Mouse (Mus musculus): ENCODE data around the gene Stag3. TPM values are rescaled to one million over a fixed set of nuclear protein-coding genes. Genes with fewer than 3 reads are reported as not detected.

Gene Stag3
- polyA plus RNA-seq, 1 experiment from 2014 or later = 6.7 TPM

- H3K9me3 ChIP-seq (replicated peaks) = no peaks in the 10 kb centered on the region
- H3K27me3 ChIP-seq (ENCODE audit: low read depth, poor library complexity, severe bottlenecking) = no peaks in the 10 kb centered on the region
- no peak overlapping the region for H3K4me3 ChIP-seq
- H3K4me1 ChIP-seq = peaks cover 31% of the 10 kb centered on the region
- H3K27ac ChIP-seq = no peak overlapping the region
- 63% methylated on average over 7 of the region's 7 CpGs for WGBS
- H3K36me3 ChIP-seq = peaks cover 52% of the 10 kb centered on the region
- DNase-seq (ENCODE audit: low spot score) = no peak
Observed at GRCm38 (mm10) chr5:138258993-138259392, 21.0 kb upstream of the Stag3 start.

GRCm38 (mm10) chr5:138260051-138260450, 20.0 kb upstream of the Stag3 start:
- H3K36me3 ChIP-seq = peaks cover 52% of the 10 kb centered on the region
- no peak for DNase-seq (ENCODE audit: low spot score)
- H3K27ac ChIP-seq = no peak overlapping the region
- WGBS = 84% methylated on average over 10 of the region's 10 CpGs
- no peaks in the 10 kb centered on the region for H3K27me3 ChIP-seq (ENCODE audit: low read depth, poor library complexity, severe bottlenecking)
- H3K4me1 ChIP-seq = peaks cover 36% of the 10 kb centered on the region
- H3K4me3 ChIP-seq = no peak overlapping the region
- H3K9me3 ChIP-seq (replicated peaks) = no peaks in the 10 kb centered on the region

GRCm38 (mm10) chr5:138260834-138261233, 19.2 kb upstream of the Stag3 start:
- Histone ChIP-seq H3K27me3 (ENCODE audit: low read depth, poor library complexity, severe bottlenecking) (no peaks in the 10 kb centered on the region), H3K36me3 (peaks cover 58% of the 10 kb centered on the region), H3K9me3 (replicated peaks) (no peaks in the 10 kb centered on the region), H3K4me1 (peaks cover 33% of the 10 kb centered on the region), H3K27ac (no peak overlapping the region), H3K4me3 (no peak overlapping the region)
- 94% methylated on average over 11 of the region's 11 CpGs for WGBS
- no peak for DNase-seq (ENCODE audit: low spot score)

GRCm38 (mm10) chr5:138262001-138262400, 18.0 kb upstream of the Stag3 start:
- no peaks in the 10 kb centered on the region for H3K27me3 ChIP-seq (ENCODE audit: low read depth, poor library complexity, severe bottlenecking)
- no peak overlapping the region for H3K27ac ChIP-seq
- DNase-seq (ENCODE audit: low spot score) = no peak
- H3K4me1 ChIP-seq = peaks cover 25% of the 10 kb centered on the region
- WGBS = 79% methylated on average over 4 of the region's 4 CpGs
- no peaks in the 10 kb centered on the region for H3K9me3 ChIP-seq (replicated peaks)
- H3K4me3 ChIP-seq = peak overlapping the region; percentile 74; the same call in 1 of the 2 replicates
- peaks cover 67% of the 10 kb centered on the region for H3K36me3 ChIP-seq

GRCm38 (mm10) chr5:138262582-138263240, 17.3 kb upstream of the Stag3 start:
- Histone ChIP-seq H3K9me3 (replicated peaks) (no peaks in the 10 kb centered on the region), H3K27ac (peak overlapping the region; percentile 93), H3K4me3 (peak overlapping the region; percentile 74), H3K27me3 (ENCODE audit: low read depth, poor library complexity, severe bottlenecking) (no peaks in the 10 kb centered on the region), H3K4me1 (peaks cover 25% of the 10 kb centered on the region), H3K36me3 (peaks cover 65% of the 10 kb centered on the region)
- DNase-seq (ENCODE audit: low spot score) = no peak
- WGBS = 75% methylated on average over 18 of the region's 18 CpGs

GRCm38 (mm10) chr5:138263260-138264206, 16.5 kb upstream of the Stag3 start, which contains the start of gene BC037034:
BC037034 (minus strand) TSS chr5:138264033.
- H3K4me1 ChIP-seq = peaks cover 25% of the 10 kb centered on the region
- WGBS = under 1% methylated on average over 68 of the region's 71 CpGs
- H3K27me3 ChIP-seq (ENCODE audit: low read depth, poor library complexity, severe bottlenecking) = no peaks in the 10 kb centered on the region
- H3K36me3 ChIP-seq = peaks cover 57% of the 10 kb centered on the region
- H3K4me3 ChIP-seq = peak within 1 kb of the TSS; percentile 74
- peak; percentile 94 for DNase-seq (ENCODE audit: low spot score)
- H3K9me3 ChIP-seq (replicated peaks) = no peaks in the 10 kb centered on the region
- peak within 1 kb of the TSS; percentile 93 for H3K27ac ChIP-seq

GRCm38 (mm10) chr5:138264207-138264578, 15.8 kb upstream of the Stag3 start:
- peaks cover 50% of the 10 kb centered on the region for H3K36me3 ChIP-seq
- no peaks in the 10 kb centered on the region for H3K27me3 ChIP-seq (ENCODE audit: low read depth, poor library complexity, severe bottlenecking)
- H3K4me1 ChIP-seq = peaks cover 25% of the 10 kb centered on the region
- peak overlapping the region; percentile 93 for H3K27ac ChIP-seq
- H3K9me3 ChIP-seq (replicated peaks) = no peaks in the 10 kb centered on the region
- DNase-seq (ENCODE audit: low spot score) = no peak
- H3K4me3 ChIP-seq = peak overlapping the region; percentile 74
- WGBS = 17% methylated on average over 6 of the region's 6 CpGs

DNA sequence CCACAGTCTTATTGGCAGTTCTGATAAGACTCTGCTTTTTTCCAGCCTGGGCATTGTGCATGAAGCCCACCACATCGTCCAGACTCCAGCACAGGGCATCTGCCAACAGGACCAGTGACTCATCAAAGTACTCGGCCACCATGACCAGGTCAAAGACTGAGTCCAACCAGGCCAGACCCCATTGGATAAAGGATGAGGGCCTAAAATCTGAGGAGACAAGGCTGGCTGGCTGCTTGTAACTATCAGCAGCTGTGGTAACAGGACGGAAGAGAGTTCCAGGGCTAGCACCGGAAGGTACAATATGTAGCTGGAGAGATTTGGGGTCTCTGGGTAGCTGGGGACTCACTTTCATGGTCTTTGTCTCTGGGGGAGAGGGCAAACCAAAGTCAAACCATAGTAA, 14.3 kb upstream of the Stag3 start:
- Histone ChIP-seq H3K4me1 (peaks cover 25% of the 10 kb centered on the region), H3K9me3 (replicated peaks) (no peaks in the 10 kb centered on the region), H3K36me3 (peaks cover 35% of the 10 kb centered on the region), H3K27me3 (ENCODE audit: low read depth, poor library complexity, severe bottlenecking) (no peaks in the 10 kb centered on the region), H3K4me3 (no peak overlapping the region), H3K27ac (no peak overlapping the region)
- no peak for DNase-seq (ENCODE audit: low spot score)
- 98% methylated on average over 4 of the region's 4 CpGs for WGBS

GRCm38 (mm10) chr5:138267114-138267513, 12.9 kb upstream of the Stag3 start:
- peaks cover 32% of the 10 kb centered on the region for H3K4me1 ChIP-seq
- H3K4me3 ChIP-seq = no peak overlapping the region
- no peaks in the 10 kb centered on the region for H3K9me3 ChIP-seq (replicated peaks)
- H3K36me3 ChIP-seq = peaks cover 21% of the 10 kb centered on the region
- no peak overlapping the region for H3K27ac ChIP-seq
- whole genome bisulfite sequencing = 88% methylated on average over 3 of the region's 3 CpGs
- DNase-seq (ENCODE audit: low spot score) = no peak
- H3K27me3 ChIP-seq (ENCODE audit: low read depth, poor library complexity, severe bottlenecking) = 0 out of 2 replicates have a peak, but pooled peaks cover 4% of the 10 kb centered on the region

DNA sequence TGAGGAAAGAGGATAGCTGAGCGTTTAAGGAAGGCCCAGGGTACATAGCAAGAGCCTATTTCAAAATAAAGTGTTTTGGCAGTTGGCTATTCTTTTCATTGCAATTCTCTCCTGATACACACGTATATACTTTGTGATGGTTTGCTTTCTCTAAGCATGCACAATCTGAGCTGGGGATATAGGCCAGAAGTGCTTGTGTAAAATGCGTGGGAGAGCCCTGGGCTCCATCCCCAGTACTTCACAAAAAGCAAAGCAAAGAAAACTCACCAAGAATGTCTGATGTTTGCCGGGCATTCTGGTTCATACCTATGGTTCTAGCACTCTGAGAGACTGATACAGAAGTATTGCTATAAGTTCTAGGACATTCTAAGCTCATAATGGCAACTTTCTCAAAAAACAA, 11.1 kb upstream of the Stag3 start:
- peaks cover 31% of the 10 kb centered on the region for H3K4me1 ChIP-seq
- no peak for DNase-seq (ENCODE audit: low spot score)
- peaks cover 21% of the 10 kb centered on the region for H3K36me3 ChIP-seq
- 84% methylated on average over 4 of the region's 4 CpGs for WGBS
- H3K27me3 ChIP-seq (ENCODE audit: low read depth, poor library complexity, severe bottlenecking) = peaks cover 4% of the 10 kb centered on the region; the same call in 1 of the 2 replicates
- H3K9me3 ChIP-seq (replicated peaks) = no peaks in the 10 kb centered on the region
- no peak overlapping the region for H3K27ac ChIP-seq
- H3K4me3 ChIP-seq = no peak overlapping the region

- H3K36me3 ChIP-seq = peaks cover 34% of the 10 kb centered on the region
- DNase-seq (ENCODE audit: low spot score) = no peak
- no peak overlapping the region for H3K4me3 ChIP-seq
- peaks cover 4% of the 10 kb centered on the region; the same call in 1 of the 2 replicates for H3K27me3 ChIP-seq (ENCODE audit: low read depth, poor library complexity, severe bottlenecking)
- no peak overlapping the region for H3K27ac ChIP-seq
- no peaks in the 10 kb centered on the region for H3K9me3 ChIP-seq (replicated peaks)
- peaks cover 38% of the 10 kb centered on the region for H3K4me1 ChIP-seq
- WGBS = 51% methylated on average over 3 of the region's 3 CpGs
Observed at GRCm38 (mm10) chr5:138271232-138271631, 8.8 kb upstream of the Stag3 start.

DNA sequence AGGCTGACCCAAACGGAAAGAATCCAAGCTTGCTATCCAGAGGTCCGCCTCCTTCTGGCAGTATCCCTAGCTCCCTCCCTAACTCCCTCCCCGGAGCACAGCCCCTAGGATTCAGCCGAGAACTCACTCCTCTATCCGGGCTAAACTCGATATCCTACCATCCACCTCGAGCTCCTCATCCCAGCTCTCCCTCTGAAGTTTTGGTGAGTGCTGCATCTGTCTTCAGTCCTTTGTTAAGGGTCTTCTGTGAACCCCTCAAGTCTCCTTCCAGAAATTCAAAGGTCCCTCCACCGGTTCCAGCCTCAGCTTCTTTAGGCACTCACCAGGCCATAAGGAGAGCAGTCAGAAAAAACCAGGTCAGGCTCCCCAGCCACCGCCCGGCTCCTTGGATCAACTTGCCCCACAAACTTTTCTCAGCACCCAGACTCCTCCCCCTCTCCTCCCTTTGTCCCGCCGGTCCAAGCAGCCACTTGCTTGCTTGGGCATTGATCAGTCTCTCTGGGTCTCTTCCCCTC, 7.6 kb upstream of the Stag3 start, which contains the start of gene Gal3st4:
Gene Gal3st4, minus strand, starts transcription at position 432 of the 515 bp plus-strand sequence.
- Histone ChIP-seq H3K4me3 (peak within 1 kb of the TSS; percentile 41), H3K4me1 (peaks cover 50% of the 10 kb centered on the region), H3K9me3 (replicated peaks) (no peaks in the 10 kb centered on the region), H3K36me3 (peaks cover 38% of the 10 kb centered on the region), H3K27me3 (ENCODE audit: low read depth, poor library complexity, severe bottlenecking) (peaks cover 4% of the 10 kb centered on the region; the same call in 1 of the 2 replicates), H3K27ac (peak within 1 kb of the TSS; percentile 81)
- under 1% methylated on average over 12 of the region's 12 CpGs for WGBS
- peak; percentile 67 for DNase-seq (ENCODE audit: low spot score)
